Mouse (Mus musculus): ENCODE data around the gene Xcr1. TPM values are rescaled to one million over a fixed set of nuclear protein-coding genes. Genes with fewer than 3 reads are reported as not detected.

The Xcr1 gene
- polyA plus RNA-seq (2015; fragmentation: Nextera tagmentation; extraction: Ambion mirVana), result 0.04 and 0.07 TPM in 2 replicates

GRCm38 (mm10) chr9:123861929-123862328 lies at the start of gene Xcr1:
TSS of gene Xcr1 (minus strand) at chr9:123862029.
- H3K4me1 ChIP-seq (ENCODE audit: control insufficient read depth, insufficient read depth, low read depth, low read length), result no peaks in the 10 kb centered on the region
- no peak within 1 kb of the TSS for H3K27ac ChIP-seq (ENCODE audit: low read depth, low read length)
- H3K9me3 ChIP-seq (ENCODE audit: control insufficient read depth, low read length), result no peaks in the 10 kb centered on the region
- no peaks in the 10 kb centered on the region for H3K36me3 ChIP-seq (ENCODE audit: control insufficient read depth, insufficient read depth, low read length)
- H3K4me3 ChIP-seq (ENCODE audit: low read length), result no peak within 1 kb of the TSS
- H3K9ac ChIP-seq (ENCODE audit: low read depth, low read length), result no peak within 1 kb of the TSS
- no peak within 1 kb of the TSS for H3K4me2 ChIP-seq (ENCODE audit: low read length)
- WGBS, result 84% methylated on average over 9 of the region's 9 CpGs
- H3K27me3 ChIP-seq (replicated peaks; ENCODE audit: control insufficient read depth, insufficient read depth, low read length), result no peaks in the 10 kb centered on the region
- no peak for ATAC-seq

- no peak for ATAC-seq
- H3K36me3 ChIP-seq (ENCODE audit: control insufficient read depth, insufficient read depth, low read length), result no peaks in the 10 kb centered on the region
- H3K9me3 ChIP-seq (ENCODE audit: control insufficient read depth, low read length), result no peaks in the 10 kb centered on the region
- H3K27ac ChIP-seq (ENCODE audit: low read depth, low read length), result no peak overlapping the region
- no peak overlapping the region for H3K4me2 ChIP-seq (ENCODE audit: low read length)
- WGBS, result 79% methylated on average over 4 of the region's 4 CpGs
- no peak overlapping the region for H3K9ac ChIP-seq (ENCODE audit: low read depth, low read length)
- no peaks in the 10 kb centered on the region for H3K27me3 ChIP-seq (replicated peaks; ENCODE audit: control insufficient read depth, insufficient read depth, low read length)
- H3K4me1 ChIP-seq (ENCODE audit: control insufficient read depth, insufficient read depth, low read depth, low read length), result no peaks in the 10 kb centered on the region
- H3K4me3 ChIP-seq (ENCODE audit: low read length), result no peak overlapping the region
These were observed 10.2 kb upstream of the Xcr1 start for GRCm38 (mm10) chr9:123872049-123872448.

- H3K4me1 ChIP-seq (ENCODE audit: control insufficient read depth, insufficient read depth, low read depth, low read length), result no peaks in the 10 kb centered on the region
- 86% methylated on average over 3 of the region's 6 CpGs for WGBS
- H3K36me3 ChIP-seq (ENCODE audit: control insufficient read depth, insufficient read depth, low read length), result no peaks in the 10 kb centered on the region
- no peak for ATAC-seq
- H3K27ac ChIP-seq (ENCODE audit: low read depth, low read length), result no peak overlapping the region
- no peaks in the 10 kb centered on the region for H3K27me3 ChIP-seq (replicated peaks; ENCODE audit: control insufficient read depth, insufficient read depth, low read length)
- H3K4me3 ChIP-seq (ENCODE audit: low read length), result no peak overlapping the region
- no peaks in the 10 kb centered on the region for H3K9me3 ChIP-seq (ENCODE audit: control insufficient read depth, low read length)
- H3K4me2 ChIP-seq (ENCODE audit: low read length), result no peak overlapping the region
- no peak overlapping the region for H3K9ac ChIP-seq (ENCODE audit: low read depth, low read length)
These were observed 7.4 kb upstream of the Xcr1 start for GRCm38 (mm10) chr9:123869167-123869784.

- Histone ChIP-seq H3K9me3 (ENCODE audit: control insufficient read depth, low read length) (no peaks in the 10 kb centered on the region), H3K4me1 (ENCODE audit: control insufficient read depth, insufficient read depth, low read depth, low read length) (no peaks in the 10 kb centered on the region), H3K4me3 (ENCODE audit: low read length) (no peak overlapping the region), H3K9ac (ENCODE audit: low read depth, low read length) (no peak overlapping the region), H3K36me3 (ENCODE audit: control insufficient read depth, insufficient read depth, low read length) (no peaks in the 10 kb centered on the region), H3K27ac (ENCODE audit: low read depth, low read length) (no peak overlapping the region), H3K27me3 (replicated peaks; ENCODE audit: control insufficient read depth, insufficient read depth, low read length) (no peaks in the 10 kb centered on the region), H3K4me2 (ENCODE audit: low read length) (no peak overlapping the region)
- WGBS, result 90% methylated on average over 1 of the region's 1 CpGs
- no peak for ATAC-seq
These were observed 1.8 kb upstream of the Xcr1 start for GRCm38 (mm10) chr9:123863641-123864040.

GRCm38 (mm10) chr9:123862895-123863616 lies 1.2 kb upstream of the Xcr1 start:
- H3K27me3 ChIP-seq (replicated peaks; ENCODE audit: control insufficient read depth, insufficient read depth, low read length), result no peaks in the 10 kb centered on the region
- no peak overlapping the region for H3K9ac ChIP-seq (ENCODE audit: low read depth, low read length)
- H3K9me3 ChIP-seq (ENCODE audit: control insufficient read depth, low read length), result no peaks in the 10 kb centered on the region
- 87% methylated on average over 1 of the region's 1 CpGs for WGBS
- H3K27ac ChIP-seq (ENCODE audit: low read depth, low read length), result no peak overlapping the region
- ATAC-seq, result no peak
- no peaks in the 10 kb centered on the region for H3K36me3 ChIP-seq (ENCODE audit: control insufficient read depth, insufficient read depth, low read length)
- no peak overlapping the region for H3K4me3 ChIP-seq (ENCODE audit: low read length)
- no peaks in the 10 kb centered on the region for H3K4me1 ChIP-seq (ENCODE audit: control insufficient read depth, insufficient read depth, low read depth, low read length)
- no peak overlapping the region for H3K4me2 ChIP-seq (ENCODE audit: low read length)

- 87% methylated on average over 2 of the region's 2 CpGs for WGBS
- Histone ChIP-seq H3K4me2 (ENCODE audit: low read length) (no peak overlapping the region), H3K36me3 (ENCODE audit: control insufficient read depth, insufficient read depth, low read length) (no peaks in the 10 kb centered on the region), H3K9ac (ENCODE audit: low read depth, low read length) (no peak overlapping the region), H3K27ac (ENCODE audit: low read depth, low read length) (no peak overlapping the region), H3K4me1 (ENCODE audit: control insufficient read depth, insufficient read depth, low read depth, low read length) (peaks cover 3% of the 10 kb centered on the region), H3K27me3 (replicated peaks; ENCODE audit: control insufficient read depth, insufficient read depth, low read length) (no peaks in the 10 kb centered on the region), H3K4me3 (ENCODE audit: low read length) (no peak overlapping the region), H3K9me3 (ENCODE audit: control insufficient read depth, low read length) (no peaks in the 10 kb centered on the region)
- ATAC-seq, result no peak
These were observed 5.0 kb downstream of the Xcr1 start for GRCm38 (mm10) chr9:123856836-123857235.

- Histone ChIP-seq H3K4me3 (ENCODE audit: low read length) (peak overlapping the region; percentile 34), H3K4me1 (ENCODE audit: control insufficient read depth, insufficient read depth, low read depth, low read length) (peaks cover 12% of the 10 kb centered on the region), H3K9ac (ENCODE audit: low read depth, low read length) (peak overlapping the region; percentile 57), H3K27me3 (replicated peaks; ENCODE audit: control insufficient read depth, insufficient read depth, low read length) (no peaks in the 10 kb centered on the region), H3K4me2 (ENCODE audit: low read length) (peak overlapping the region; percentile 67), H3K9me3 (ENCODE audit: control insufficient read depth, low read length) (no peaks in the 10 kb centered on the region), H3K36me3 (ENCODE audit: control insufficient read depth, insufficient read depth, low read length) (no peaks in the 10 kb centered on the region), H3K27ac (ENCODE audit: low read depth, low read length) (peak overlapping the region; percentile 63)
- 65% methylated on average over 5 of the region's 5 CpGs for WGBS
- ATAC-seq, result peak; percentile 8
These were observed 9.1 kb downstream of the Xcr1 start for GRCm38 (mm10) chr9:123852449-123853390.

- Histone ChIP-seq H3K4me3 (ENCODE audit: low read length) (peak within 1 kb of the TSS; percentile 85), H3K9ac (ENCODE audit: low read depth, low read length) (peak within 1 kb of the TSS; percentile 78), H3K27ac (ENCODE audit: low read depth, low read length) (peak within 1 kb of the TSS; percentile 90), H3K4me1 (ENCODE audit: control insufficient read depth, insufficient read depth, low read depth, low read length) (peaks cover 12% of the 10 kb centered on the region), H3K9me3 (ENCODE audit: control insufficient read depth, low read length) (no peaks in the 10 kb centered on the region), H3K4me2 (ENCODE audit: low read length) (peak within 1 kb of the TSS; percentile 93), H3K27me3 (replicated peaks; ENCODE audit: control insufficient read depth, insufficient read depth, low read length) (no peaks in the 10 kb centered on the region), H3K36me3 (ENCODE audit: control insufficient read depth, insufficient read depth, low read length) (no peaks in the 10 kb centered on the region)
- peak; percentile 98 for ATAC-seq
- under 1% methylated on average over 45 of the region's 47 CpGs for WGBS
These were observed 9.9 kb downstream of the Xcr1 start, which contains the start of gene Fyco1 for GRCm38 (mm10) chr9:123851713-123852448. TSS of gene Fyco1 (minus strand) at chr9:123851899.

All from hindbrain, embryonic 16.5 days (tissue).